Mouse (Mus musculus) hindbrain, embryonic 11.5 days (tissue): Measurements from ENCODE around the gene Diaph3. TPM values are rescaled to one million over a fixed set of nuclear protein-coding genes. Genes with fewer than 3 reads are reported as not detected.
A peak's percentile ranks its signal among the peaks of the same experiment; 100 is the strongest.
"Not testable (repeated sequence)": the region's sequence is repeated elsewhere in the genome, so short reads cannot be mapped to it uniquely, and the experiment has no call there.

Source experiments
- ATAC-seq: fragments of 200-750 bp; cut with Nextera tagmentation; 2 replicates; pipeline ENCODE4 v1.8.0; 2017; ENCODE audit warnings: mild to moderate bottlenecking, moderate TSS enrichment, moderate library complexity; ENCODE audit not compliant: low FRiP score
- DNase-seq: peaks from one replicate; pipeline ENCODE4 v3.0.0-alpha.2; 2015; ENCODE audit warnings: low spot score
- H3K27ac ChIP-seq: fragments of 300-500 bp; sonication (generic); 2 replicates; pipeline ENCODE4 v1.5.1; 2014; ENCODE audit warnings: mild to moderate bottlenecking, low read depth, low read length
- H3K27me3 ChIP-seq: fragments of 300-500 bp; sonication (generic); 2 replicates; pipeline ENCODE4 v1.6.1; 2014; ENCODE audit warnings: mild to moderate bottlenecking, low read length, moderate library complexity, mixed read lengths; ENCODE audit not compliant: control insufficient read depth, insufficient read depth
- H3K36me3 ChIP-seq: fragments of 300-500 bp; sonication (generic); 2 replicates; pipeline ENCODE4 v1.6.1; 2014; ENCODE audit warnings: mild to moderate bottlenecking, low read length, moderate library complexity, mixed read lengths; ENCODE audit not compliant: control insufficient read depth, insufficient read depth
- H3K4me1 ChIP-seq: fragments of 300-500 bp; sonication (generic); replicated peaks from 2 replicates; pipeline ENCODE4 v1.6.1; 2014; ENCODE audit warnings: low read length, mixed read lengths; ENCODE audit not compliant: control insufficient read depth, insufficient read depth
- H3K4me2 ChIP-seq: fragments of 300-500 bp; sonication (generic); replicated peaks from 2 replicates; pipeline ENCODE4 v1.6.1; 2014; ENCODE audit warnings: mild to moderate bottlenecking, low read depth, low read length
- H3K4me3 ChIP-seq: fragments of 300-500 bp; sonication (generic); 2 replicates; pipeline ENCODE4 v1.5.1; 2014; ENCODE audit warnings: low read depth, low read length
- H3K9ac ChIP-seq: fragments of 300-500 bp; sonication (generic); 2 replicates; pipeline ENCODE4 v1.6.1; 2014; ENCODE audit warnings: low read depth, low read length
- H3K9me3 ChIP-seq: fragments of 300-500 bp; sonication (generic); 2 replicates; pipeline ENCODE4 v1.6.1; 2016; ENCODE audit warnings: low read length; ENCODE audit not compliant: control insufficient read depth
- WGBS: fragments of 180-500 bp; shearing (Covaris S2); extraction: QIAGEN DNeasy Blood & Tissue Kit; methylation state at CpG from one replicate; pipeline ENCODE4 v1.1.7; 2014; 5-methylcytosine and 5-hydroxymethylcytosine counted together
- polyA plus RNA-seq: library from polyadenylated mRNA; unstranded; fragments of >200 nt; fragmentation: Nextera tagmentation; extraction: Ambion mirVana; gene quantifications from 2 replicates; pipeline ENCODE4 v1.2.1, GENCODE M21; 2014

Gene Diaph3
- polyA plus RNA-seq, 1 experiment from 2014 or later = 20.3 TPM

DNA sequence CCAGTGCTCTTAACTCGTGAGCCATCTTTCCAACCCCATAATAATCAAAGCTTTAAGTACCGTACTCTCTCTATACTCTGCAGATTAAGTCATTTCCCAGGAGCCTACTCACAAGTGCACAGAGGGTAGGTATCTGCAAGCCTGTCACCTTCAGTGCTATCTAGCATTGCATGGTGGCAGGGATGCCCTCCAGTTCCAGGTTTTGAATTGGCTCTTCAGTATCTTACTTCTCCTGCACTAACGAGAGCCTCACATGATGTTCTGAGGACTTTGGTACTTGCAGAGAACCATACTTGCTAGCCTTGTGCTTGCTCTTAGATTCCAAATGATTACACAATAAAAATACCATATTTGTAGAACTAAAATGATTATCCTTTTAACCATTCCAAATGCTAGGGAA lies 420.0 kb downstream of the Diaph3 start:
- Histone ChIP-seq H3K27ac (no peak overlapping the region), H3K4me1 (no peaks in the 10 kb centered on the region), H3K4me3 (no peak overlapping the region), H3K36me3 (no peaks in the 10 kb centered on the region), H3K9me3 (no peaks in the 10 kb centered on the region), H3K27me3 (no peaks in the 10 kb centered on the region), H3K4me2 (no peak overlapping the region), H3K9ac (no peak overlapping the region)
- DNase-seq (no peak), ATAC-seq (no peak)
- 90% methylated on average over 3 of the region's 3 CpGs for WGBS

DNA sequence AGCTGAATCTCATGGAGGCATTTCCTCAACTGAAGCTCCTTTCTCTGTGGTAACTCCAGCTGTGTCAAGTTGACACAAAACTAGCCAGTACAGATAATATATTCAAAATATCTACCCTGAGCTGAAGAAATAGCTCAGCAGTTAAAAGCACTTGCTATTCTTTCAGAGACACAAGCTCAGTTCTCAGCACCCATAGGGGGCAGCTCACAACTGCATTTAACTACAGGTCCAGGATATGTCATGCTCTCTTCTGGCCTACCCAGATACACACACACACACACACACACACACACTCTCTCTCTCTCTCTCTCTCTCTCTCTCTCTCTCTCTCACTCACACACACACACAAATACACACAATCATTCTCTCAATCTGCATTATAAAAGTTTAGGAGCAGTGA lies 420.6 kb downstream of the Diaph3 start:
- not testable (repeated sequence) for H3K4me1 ChIP-seq, H3K36me3 ChIP-seq, ATAC-seq, H3K9ac ChIP-seq, H3K4me3 ChIP-seq, H3K27me3 ChIP-seq, H3K27ac ChIP-seq, H3K9me3 ChIP-seq, H3K4me2 ChIP-seq, DNase-seq

DNA sequence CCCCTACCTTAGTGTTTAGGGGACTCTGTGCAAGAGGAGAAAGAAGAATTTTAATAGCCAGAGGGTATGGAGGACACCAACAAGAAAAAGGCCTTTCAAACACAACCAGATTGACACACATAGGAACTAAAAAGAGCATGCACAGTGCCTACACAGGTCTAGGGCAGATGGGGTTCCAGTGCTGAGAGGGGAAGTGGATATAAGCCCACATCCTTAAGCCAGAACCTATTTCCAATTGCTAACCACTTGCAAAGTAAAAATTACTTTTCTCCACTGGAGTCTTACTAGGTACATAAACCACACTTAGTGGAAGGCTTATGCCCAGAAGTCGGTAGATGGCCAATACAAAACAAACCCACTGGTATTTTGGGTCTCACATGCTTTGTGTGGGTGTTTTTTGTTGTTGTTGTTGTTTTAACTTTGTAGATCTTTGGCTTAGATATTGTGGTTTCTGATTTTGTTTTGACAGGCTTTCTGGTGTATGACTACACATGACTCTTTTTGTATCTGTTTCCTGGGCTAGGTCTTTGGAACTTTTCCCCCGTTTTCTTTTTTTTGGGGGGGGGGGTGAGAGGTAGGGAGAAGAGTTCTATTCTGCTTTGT lies 426.8 kb downstream of the Diaph3 start:
- no peak overlapping the region for H3K4me3 ChIP-seq
- H3K4me2 ChIP-seq = no peak overlapping the region
- no peak overlapping the region for H3K27ac ChIP-seq
- no peaks in the 10 kb centered on the region for H3K36me3 ChIP-seq
- no peaks in the 10 kb centered on the region for H3K9me3 ChIP-seq
- no peaks in the 10 kb centered on the region for H3K27me3 ChIP-seq
- H3K4me1 ChIP-seq = no peaks in the 10 kb centered on the region
- ATAC-seq (no peak), DNase-seq (no peak)
- WGBS = 90% methylated on average over 2 of the region's 2 CpGs
- H3K9ac ChIP-seq = no peak overlapping the region

DNA sequence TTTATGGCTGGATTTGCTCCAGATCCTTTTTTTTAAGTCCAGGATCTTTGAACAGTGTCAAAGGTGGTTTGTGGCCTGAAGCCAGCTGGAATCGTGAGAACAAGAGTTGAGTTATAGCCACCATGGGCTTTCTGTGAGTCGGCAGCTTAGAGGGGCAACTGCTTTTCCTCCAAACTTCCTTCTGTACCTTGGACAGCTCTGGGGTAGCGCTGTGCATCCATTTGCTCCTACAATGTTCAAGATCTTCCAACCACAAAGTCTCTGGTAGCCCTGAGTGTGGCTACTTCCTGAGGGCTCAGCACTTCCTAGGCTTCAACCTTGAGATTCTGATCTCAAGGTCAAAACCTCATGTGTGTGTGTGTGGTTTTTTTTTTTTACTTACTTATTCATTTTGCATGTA lies 437.0 kb downstream of the Diaph3 start:
- no peak for ATAC-seq
- Histone ChIP-seq H3K27ac (no peak overlapping the region), H3K9ac (no peak overlapping the region), H3K9me3 (no peaks in the 10 kb centered on the region), H3K36me3 (no peaks in the 10 kb centered on the region), H3K4me1 (no peaks in the 10 kb centered on the region), H3K27me3 (no peaks in the 10 kb centered on the region), H3K4me2 (no peak overlapping the region), H3K4me3 (no peak overlapping the region)
- WGBS = 86% methylated on average over 3 of the region's 3 CpGs
- no peak for DNase-seq

DNA sequence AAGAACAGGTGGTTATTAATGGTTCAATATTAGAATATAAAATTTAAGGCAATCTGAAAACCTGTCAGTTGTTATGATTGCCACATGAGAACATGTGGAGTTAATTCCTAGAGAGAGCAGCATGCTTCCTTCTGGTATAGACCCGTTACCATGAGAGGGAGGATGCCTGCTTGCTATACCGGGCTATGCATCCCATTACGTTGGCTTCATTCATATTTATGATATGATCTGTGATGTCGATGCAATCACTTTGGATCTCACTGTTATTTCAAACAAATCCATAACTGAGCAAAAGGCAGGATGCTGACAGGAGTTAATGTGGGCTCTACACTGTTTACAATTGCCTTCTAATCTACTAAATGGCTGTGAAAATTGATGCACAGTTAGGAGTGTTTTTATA lies 439.9 kb downstream of the Diaph3 start:
- 82% methylated on average over 4 of the region's 4 CpGs for WGBS
- Histone ChIP-seq H3K4me1 (no peaks in the 10 kb centered on the region), H3K36me3 (no peaks in the 10 kb centered on the region), H3K27ac (no peak overlapping the region), H3K4me2 (no peak overlapping the region), H3K9ac (no peak overlapping the region), H3K9me3 (no peaks in the 10 kb centered on the region), H3K27me3 (no peaks in the 10 kb centered on the region), H3K4me3 (no peak overlapping the region)
- DNase-seq = no peak
- no peak for ATAC-seq

DNA sequence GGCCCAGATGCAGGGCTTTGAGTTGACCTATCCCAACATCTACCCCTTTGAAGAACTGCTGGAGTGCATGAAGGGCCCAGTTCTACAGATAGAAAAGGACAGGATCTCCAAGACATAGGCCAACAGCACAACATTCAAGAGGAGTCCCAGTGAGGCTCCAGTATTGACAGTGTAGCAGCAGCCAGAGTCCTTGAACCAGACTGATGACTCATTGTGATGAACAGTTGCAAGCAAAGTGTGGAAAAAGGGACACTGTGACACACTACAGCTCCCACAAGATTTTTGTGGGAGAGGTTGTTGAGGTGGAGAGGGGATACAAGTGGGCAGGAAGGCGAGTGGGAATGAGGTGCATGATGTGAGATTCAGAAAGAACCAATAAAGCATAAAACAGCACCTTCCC lies 443.1 kb downstream of the Diaph3 start:
- Histone ChIP-seq H3K4me1 (no peaks in the 10 kb centered on the region), H3K4me3 (no peak overlapping the region), H3K9ac (no peak overlapping the region), H3K4me2 (no peak overlapping the region), H3K27me3 (no peaks in the 10 kb centered on the region), H3K27ac (no peak overlapping the region), H3K9me3 (no peaks in the 10 kb centered on the region), H3K36me3 (no peaks in the 10 kb centered on the region)
- 88% methylated on average over 1 of the region's 1 CpGs for WGBS
- ATAC-seq (no peak), DNase-seq (no peak)

DNA sequence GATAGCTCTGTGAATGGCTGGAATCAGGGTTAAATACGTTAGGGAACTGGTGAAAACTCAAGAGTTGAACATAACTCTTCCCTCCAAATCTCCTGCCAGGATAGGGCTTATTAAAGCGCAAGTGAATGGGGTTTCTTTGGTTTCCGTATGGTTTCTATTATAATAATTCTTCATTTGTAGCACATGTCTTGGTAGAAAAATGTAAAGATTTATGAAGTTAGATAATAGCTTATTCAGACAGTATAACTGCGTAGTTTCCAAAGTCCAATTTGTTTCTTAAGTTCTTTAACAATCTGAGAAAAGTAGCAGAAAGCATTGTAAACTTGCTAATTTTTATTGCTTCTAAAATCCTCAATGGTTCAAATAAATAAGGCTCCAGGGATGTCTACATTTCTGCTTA lies 448.3 kb downstream of the Diaph3 start:
- no peak overlapping the region for H3K27ac ChIP-seq
- no peaks in the 10 kb centered on the region for H3K4me1 ChIP-seq
- no peaks in the 10 kb centered on the region for H3K27me3 ChIP-seq
- H3K4me2 ChIP-seq = no peak overlapping the region
- no peak overlapping the region for H3K4me3 ChIP-seq
- no peaks in the 10 kb centered on the region for H3K9me3 ChIP-seq
- H3K36me3 ChIP-seq = no peaks in the 10 kb centered on the region
- 82% methylated on average over 4 of the region's 4 CpGs for WGBS
- no peak overlapping the region for H3K9ac ChIP-seq
- no peak for ATAC-seq
- no peak for DNase-seq

DNA sequence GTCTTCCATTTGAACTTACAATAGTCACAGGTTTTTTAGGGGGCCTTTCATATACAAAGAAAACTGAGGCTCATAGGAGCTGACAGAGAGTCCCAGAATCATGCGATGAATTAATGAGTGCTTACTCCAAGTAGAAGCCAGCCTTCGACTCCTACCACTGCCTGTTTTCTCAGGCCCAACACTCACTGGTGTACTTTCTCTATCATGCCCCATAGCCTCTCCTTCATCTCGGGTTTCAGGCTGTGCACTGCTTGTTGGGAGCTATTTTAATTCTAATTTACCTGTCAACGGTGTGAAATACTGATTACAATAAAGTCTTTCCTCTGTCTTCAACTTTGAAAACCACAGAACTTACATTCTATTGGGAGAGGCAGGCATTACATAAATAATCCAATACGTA lies 449.7 kb downstream of the Diaph3 start:
- no peak overlapping the region for H3K4me2 ChIP-seq
- no peak overlapping the region for H3K27ac ChIP-seq
- no peak overlapping the region for H3K4me3 ChIP-seq
- H3K36me3 ChIP-seq = no peaks in the 10 kb centered on the region
- ATAC-seq (no peak), DNase-seq (no peak)
- WGBS = 68% methylated on average over 5 of the region's 5 CpGs
- no peaks in the 10 kb centered on the region for H3K27me3 ChIP-seq
- no peaks in the 10 kb centered on the region for H3K4me1 ChIP-seq
- no peaks in the 10 kb centered on the region for H3K9me3 ChIP-seq
- no peak overlapping the region for H3K9ac ChIP-seq

DNA sequence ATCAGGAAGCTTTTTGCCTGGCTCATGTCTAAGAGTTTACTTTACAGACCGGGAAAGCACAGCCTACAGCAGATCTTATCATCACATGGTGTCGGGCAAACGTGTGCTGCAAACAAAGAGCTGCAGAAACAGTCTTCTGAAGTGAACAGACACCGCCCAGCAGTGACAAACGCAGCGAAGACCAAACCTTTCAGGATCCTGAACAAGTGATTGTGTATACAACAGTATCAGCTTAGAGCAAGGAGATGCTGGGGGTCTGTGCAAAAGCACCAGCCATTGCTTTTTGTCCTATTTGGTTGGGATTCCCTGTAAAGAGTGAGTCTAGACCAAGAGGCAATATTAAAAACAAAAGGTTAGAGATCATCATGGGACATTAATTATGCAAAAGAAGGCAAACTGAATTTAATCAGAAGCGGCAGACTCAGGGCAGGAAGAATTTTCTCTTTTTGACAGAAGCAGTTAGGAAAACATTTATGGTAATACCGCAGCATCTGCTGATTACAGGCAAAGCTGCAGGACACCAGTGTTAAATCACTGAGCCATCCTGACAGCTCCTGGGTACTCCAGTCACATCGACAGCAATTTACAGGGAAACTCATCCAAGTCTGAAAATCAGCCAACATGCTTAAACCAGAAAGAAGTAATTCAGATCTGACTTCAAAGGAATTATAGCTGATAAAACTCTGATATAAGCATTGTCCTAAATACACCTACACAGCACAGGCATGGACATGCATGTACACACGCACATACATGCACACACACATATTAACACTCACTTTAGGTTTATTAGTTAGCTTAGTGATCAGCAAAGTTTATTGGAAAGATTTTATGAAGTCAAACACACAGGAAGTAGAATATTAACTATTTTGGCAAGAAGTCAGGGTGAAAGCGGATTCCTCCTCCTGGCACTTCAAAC lies 456.2 kb downstream of the Diaph3 start:
- no peaks in the 10 kb centered on the region for H3K4me1 ChIP-seq
- 53% methylated on average over 11 of the region's 11 CpGs for WGBS
- H3K9me3 ChIP-seq = no peaks in the 10 kb centered on the region
- ATAC-seq = peak; percentile 66
- H3K9ac ChIP-seq = peak overlapping the region; percentile 5; the same call in 1 of the 2 replicates
- no peak overlapping the region for H3K4me2 ChIP-seq
- peak overlapping the region; percentile 36; the same call in 1 of the 2 replicates for H3K27ac ChIP-seq
- DNase-seq = peak; percentile 22
- H3K4me3 ChIP-seq = no peak overlapping the region
- no peaks in the 10 kb centered on the region for H3K27me3 ChIP-seq
- H3K36me3 ChIP-seq = no peaks in the 10 kb centered on the region
